Mouse (Mus musculus): ENCODE results near the gene Fv1. TPM values are rescaled to one million over a fixed set of nuclear protein-coding genes. Genes with fewer than 3 reads are reported as not detected.
A peak's percentile ranks its signal among the peaks of the same experiment; 100 is the strongest.
"Not testable (repeated sequence)": the region's sequence is repeated elsewhere in the genome, so short reads cannot be mapped to it uniquely, and the experiment has no call there.

Gene Fv1
- 1 to 10 TPM; 3.2 to 4.6 TPM for total RNA-seq (2021)
- long read RNA-seq, experiment 1, partial matches to known transcripts = 0 of 1 reads
- long read RNA-seq, experiment 1, other reads (novel, unspliced or antisense) = 0 of 1 reads
- long read RNA-seq, experiment 2, partial matches to known transcripts = 0 of 2 reads
- long read RNA-seq, experiment 2, other reads (novel, unspliced or antisense) = 0 of 2 reads

GRCm38 (mm10) chr4:147868450-147869031 is at the start of gene Fv1, which contains the start of gene Miip:
Gene Fv1 (plus strand): TSS chr4:147868979.
Gene Miip (minus strand): TSS chr4:147868816.
- DNase-seq = peak; percentile 83

- not testable (repeated sequence) for DNase-seq
These were observed 49.1 kb upstream of the Fv1 start for GRCm38 (mm10) chr4:147819659-147820058.

GRCm38 (mm10) chr4:147821414-147821813 is 47.4 kb upstream of the Fv1 start:
- DNase-seq = not testable (repeated sequence)

GRCm38 (mm10) chr4:147824389-147824788 is 44.4 kb upstream of the Fv1 start:
- no peak for DNase-seq

- peak; percentile 16 for DNase-seq
These were observed 29.5 kb upstream of the Fv1 start for GRCm38 (mm10) chr4:147839282-147839681.

GRCm38 (mm10) chr4:147842871-147843270 is 25.9 kb upstream of the Fv1 start:
- no peak for DNase-seq

- DNase-seq = peak; percentile 39
These were observed 20.9 kb upstream of the Fv1 start, which contains the start of gene Zfp933 for GRCm38 (mm10) chr4:147847614-147848583. Gene Zfp933 (minus strand): TSS chr4:147848366.

GRCm38 (mm10) chr4:147848584-147848991 is 20.2 kb upstream of the Fv1 start:
- no peak for DNase-seq

- no peak for DNase-seq
These were observed 18.0 kb upstream of the Fv1 start for GRCm38 (mm10) chr4:147850776-147851175.

GRCm38 (mm10) chr4:147862051-147862450 is 6.7 kb upstream of the Fv1 start:
- no peak for DNase-seq

- no peak for DNase-seq
These were observed 3.1 kb upstream of the Fv1 start for GRCm38 (mm10) chr4:147865651-147866050.

GRCm38 (mm10) chr4:147866056-147866455 is 2.7 kb upstream of the Fv1 start:
- DNase-seq = no peak

GRCm38 (mm10) chr4:147866793-147867192 is 2.0 kb upstream of the Fv1 start:
- not testable (repeated sequence) for DNase-seq

GRCm38 (mm10) chr4:147867563-147868449 is 973 bp upstream of the Fv1 start:
- DNase-seq = no peak

- DNase-seq = no peak
These were observed 459 bp downstream of the Fv1 start for GRCm38 (mm10) chr4:147869238-147869637.

GRCm38 (mm10) chr4:147875852-147876575 is 7.2 kb downstream of the Fv1 start:
- DNase-seq = no peak

GRCm38 (mm10) chr4:147878537-147878936 is 9.8 kb downstream of the Fv1 start:
- no peak for DNase-seq

- no peak for DNase-seq
These were observed 10.7 kb downstream of the Fv1 start for GRCm38 (mm10) chr4:147879456-147879855.

- DNase-seq = no peak
These were observed 11.1 kb downstream of the Fv1 start for GRCm38 (mm10) chr4:147879865-147880264.

- no peak for DNase-seq
These were observed 13.0 kb downstream of the Fv1 start for GRCm38 (mm10) chr4:147881792-147882191.

GRCm38 (mm10) chr4:147883041-147883440 is 14.3 kb downstream of the Fv1 start:
- no peak for DNase-seq
